Mouse (Mus musculus) A20 (cell line): ENCODE data around the gene Sema6d.

Experiments used
- DNase-seq: peaks from one replicate; pipeline ENCODE4 v3.0.0-alpha.2; 2011; ENCODE audit warnings: low read depth, low spot score

Sema6d gene

DNA sequence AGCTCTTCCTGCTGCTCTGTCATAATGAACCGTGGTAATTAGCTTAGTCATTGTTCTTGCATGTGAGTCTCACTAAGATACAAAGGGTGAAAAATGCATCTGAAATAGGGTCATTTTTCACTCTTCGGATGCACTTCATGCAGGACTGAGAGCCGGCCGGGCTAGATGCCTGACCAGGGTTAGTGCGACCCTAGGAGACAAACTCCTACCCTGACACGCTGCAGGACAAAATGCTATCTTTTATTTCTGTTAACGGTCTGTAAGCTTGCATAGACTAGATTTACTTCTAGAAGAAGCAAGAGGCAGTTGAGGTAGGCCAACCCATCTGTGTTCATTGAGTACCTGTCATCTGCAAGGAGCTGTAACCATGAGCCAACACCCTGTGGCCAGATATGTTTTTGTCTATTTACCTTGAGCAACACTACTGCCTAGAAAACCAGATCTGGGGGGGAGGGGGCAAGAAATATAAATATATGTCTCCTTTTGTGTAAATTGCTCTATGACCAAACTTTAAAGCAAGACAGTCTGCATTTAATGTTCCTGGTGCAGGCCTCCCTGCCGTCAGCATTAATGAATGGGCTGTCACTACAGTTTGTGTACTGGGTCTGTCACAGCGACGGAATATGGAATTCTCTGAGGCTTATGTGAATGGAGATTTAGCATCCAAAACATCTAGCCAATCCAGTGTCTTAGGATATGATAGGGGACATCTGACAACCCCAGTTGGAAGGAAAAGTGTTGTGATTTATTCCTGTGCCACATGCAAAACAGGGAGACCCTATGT is 523.1 kb downstream of the Sema6d start:
- DNase-seq = no peak

GRCm38 (mm10) chr2:124613671-124614210 is 524.0 kb downstream of the Sema6d start:
- DNase-seq = no peak

GRCm38 (mm10) chr2:124616746-124617145 is 527.0 kb downstream of the Sema6d start:
- no peak for DNase-seq

DNA sequence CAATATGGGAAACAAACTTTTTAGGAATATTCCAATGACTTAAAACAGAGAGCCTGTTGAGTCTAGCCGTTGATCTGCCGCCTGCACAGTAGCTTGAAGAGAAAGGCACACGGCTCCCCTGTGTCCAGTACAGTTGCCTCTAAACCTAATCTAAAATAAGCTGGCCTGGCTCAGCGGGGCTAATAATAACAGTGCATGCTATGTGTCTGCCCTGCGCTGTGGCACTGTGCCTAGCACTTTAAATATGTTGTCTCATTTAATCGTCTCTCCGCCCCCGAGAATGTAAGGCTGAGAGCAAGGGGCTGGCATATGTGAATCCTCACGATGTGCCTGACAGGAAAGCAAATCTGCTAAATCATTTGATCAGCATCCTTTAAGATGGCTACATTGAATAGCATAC is 527.7 kb downstream of the Sema6d start:
- no peak for DNase-seq

- DNase-seq = no peak
These were observed 528.3 kb downstream of the Sema6d start for GRCm38 (mm10) chr2:124618091-124618490.

DNA sequence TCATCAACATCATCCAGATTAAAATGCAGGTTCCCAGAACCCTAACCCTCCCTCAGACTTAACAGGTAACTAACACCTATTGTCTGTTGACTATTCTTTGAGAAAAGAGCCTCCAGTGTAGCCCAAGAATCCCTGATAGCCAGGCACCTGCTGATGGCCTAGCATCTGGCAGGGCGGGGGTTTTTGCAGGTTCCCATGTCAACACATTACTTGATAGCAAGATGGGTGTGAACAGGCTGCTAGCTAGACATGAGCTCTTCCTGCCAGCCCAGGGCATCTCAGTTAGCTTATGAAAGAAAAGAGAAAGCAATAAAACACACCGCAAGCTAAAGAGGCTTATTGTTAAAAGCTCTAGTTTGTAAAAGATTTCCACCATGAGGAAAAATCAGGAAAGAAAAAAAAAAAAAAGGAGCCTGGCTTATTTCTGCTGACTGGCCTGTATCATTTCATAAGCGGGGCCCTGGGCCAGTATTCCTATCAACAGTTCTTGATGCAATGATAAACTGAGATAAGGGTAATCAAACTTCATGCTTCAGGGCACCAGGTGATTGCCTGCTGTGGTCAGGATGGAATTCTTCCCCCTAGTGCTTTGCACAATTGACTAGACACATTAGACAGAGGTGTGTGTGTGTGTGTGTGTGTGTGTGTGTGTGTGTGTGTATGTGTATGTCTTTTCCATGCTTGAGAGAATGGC is 528.9 kb downstream of the Sema6d start:
- no peak for DNase-seq

DNA sequence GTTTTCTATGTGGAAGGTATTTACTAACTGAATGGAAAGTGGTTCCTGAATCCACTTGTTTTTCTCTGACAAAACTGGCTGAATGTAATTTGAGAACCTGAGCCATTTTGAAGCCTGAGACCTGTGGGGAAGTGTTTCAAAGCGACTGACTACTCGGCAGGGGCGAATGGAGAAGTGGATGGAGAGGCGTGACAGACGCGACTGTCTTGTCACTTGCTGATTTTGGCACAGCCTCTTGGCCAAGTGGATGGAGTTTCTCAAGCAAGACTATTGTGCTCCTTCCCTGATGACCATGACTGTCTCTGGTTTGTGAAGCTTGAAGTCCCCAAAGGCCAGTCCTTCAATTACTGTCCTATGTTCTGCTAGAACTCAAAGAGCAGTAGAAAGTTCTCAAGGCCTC is 530.7 kb downstream of the Sema6d start:
- DNase-seq = no peak

GRCm38 (mm10) chr2:124621972-124622621 is 532.3 kb downstream of the Sema6d start:
- no peak for DNase-seq

- no peak for DNase-seq
These were observed 534.6 kb downstream of the Sema6d start for GRCm38 (mm10) chr2:124624247-124624929.

GRCm38 (mm10) chr2:124626425-124626824 is 536.7 kb downstream of the Sema6d start:
- DNase-seq = no peak

GRCm38 (mm10) chr2:124627664-124628063 is 537.9 kb downstream of the Sema6d start:
- no peak for DNase-seq

- no peak for DNase-seq
These were observed 538.9 kb downstream of the Sema6d start for GRCm38 (mm10) chr2:124628701-124629100.

- no peak for DNase-seq
These were observed 544.7 kb downstream of the Sema6d start for GRCm38 (mm10) chr2:124634400-124634998.

GRCm38 (mm10) chr2:124635271-124635865 is 545.6 kb downstream of the Sema6d start:
- no peak for DNase-seq

DNA sequence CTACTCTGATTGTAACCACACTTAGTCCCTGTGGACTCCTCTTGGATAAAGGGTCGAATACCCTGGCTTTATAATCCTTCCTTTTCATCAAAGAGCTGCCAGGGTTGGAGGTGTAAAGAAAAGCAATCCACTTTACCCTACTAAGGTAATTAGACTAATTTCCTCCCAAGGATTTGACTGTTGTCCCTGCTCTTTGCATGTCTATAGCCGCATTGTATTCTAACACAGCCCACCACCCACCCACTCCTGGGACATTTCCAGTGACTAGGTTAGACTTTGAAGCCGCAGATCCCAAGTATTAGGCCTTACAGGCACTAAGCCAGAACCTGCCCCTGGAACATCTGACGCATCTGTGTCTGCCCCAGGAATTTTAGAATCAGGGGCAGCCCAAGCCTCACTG is 547.3 kb downstream of the Sema6d start:
- DNase-seq = no peak

- DNase-seq = no peak
These were observed 549.6 kb downstream of the Sema6d start for GRCm38 (mm10) chr2:124639221-124639963.

GRCm38 (mm10) chr2:124640500-124641193 is 550.9 kb downstream of the Sema6d start:
- DNase-seq = no peak

DNA sequence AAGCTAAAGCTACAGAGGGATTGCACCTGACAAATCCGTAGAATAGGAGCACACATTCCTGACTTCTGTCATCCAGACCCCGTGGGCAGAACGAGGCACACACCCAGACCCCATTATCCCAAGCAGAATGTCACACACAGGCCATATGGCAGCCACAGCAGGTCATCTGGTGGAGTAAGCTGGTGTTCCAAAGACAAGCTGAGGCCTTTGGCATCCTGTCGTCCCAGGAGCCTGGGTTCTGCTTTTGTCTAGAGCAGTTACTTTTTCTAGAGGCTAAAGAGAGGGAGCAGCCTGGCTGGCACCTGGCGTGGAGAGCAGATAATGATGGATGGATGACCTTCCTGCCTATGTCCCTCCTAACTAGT is 551.4 kb downstream of the Sema6d start:
- no peak for DNase-seq

- no peak for DNase-seq
These were observed 552.4 kb downstream of the Sema6d start for GRCm38 (mm10) chr2:124642131-124642530.

- DNase-seq = no peak
These were observed 560.8 kb downstream of the Sema6d start for GRCm38 (mm10) chr2:124650609-124651008.
